ENCODE assay signal across 13 mouse cellular contexts in genomic region chr1:151001868-151002428, GRCm38 (mm10). TPM values are rescaled to one million over a fixed set of nuclear protein-coding genes. Genes with fewer than 3 reads are reported as not detected.
DNase-seq lines count a peak whose midpoint lies in the region; ATAC-seq lines count a peak whose summit lies in the region.
"Had no signal": no experiment of that assay in that cellular context is flagged by ENCODE, and none has a peak within 500 bp of the region (broad histone marks: within the 10 kb centered on the region; RNA-seq: fewer than 3 reads in every experiment).

No protein-coding gene starts in this region.

- no peak for DNase-seq in heart, postnatal 10 days
- DNase-seq in T-cell, adult 2 months (ENCODE audit: low spot score): peak; percentile 64
- DNase-seq in limb, embryonic 10.5 days (ENCODE audit: low spot score): no peak
- DNase-seq in splenic B cell, adult 2 months (ENCODE audit: low read depth, low spot score): peak; percentile 32
- no peak for DNase-seq in cerebellum, adult 11-12 months
- DNase-seq in gastrocnemius, postnatal 14 days: no peak
- no peak for DNase-seq in urinary bladder, postnatal 10 days (ENCODE audit: low spot score)
- DNase-seq: cerebellum, adult 9-11 months had no signal

- WGBS in heart, embryonic 13.5 days: 49% methylated on average over 8 of the region's 8 CpGs
- WGBS in limb, embryonic 10.5 days: 83% methylated on average over 8 of the region's 8 CpGs

- H3K27me3 ChIP-seq in heart, embryonic 13.5 days (replicated peaks): no peaks in the 10 kb centered on the region
- no peaks in the 10 kb centered on the region for H3K27me3 ChIP-seq in limb, embryonic 10.5 days (ENCODE audit: low read depth, poor library complexity, severe bottlenecking)
- no peaks in the 10 kb centered on the region for H3K27me3 ChIP-seq in splenic B cell, adult 2 months (ENCODE audit: control insufficient read depth, insufficient read depth, low read length, poor library complexity, severe bottlenecking)

- H3K4me3 ChIP-seq in heart, embryonic 13.5 days: no peak overlapping the region
- no peak overlapping the region for H3K4me3 ChIP-seq in limb, embryonic 10.5 days

- H3K9ac ChIP-seq in heart, embryonic 13.5 days: no peak overlapping the region

- H3K27ac ChIP-seq in heart, embryonic 13.5 days (replicated peaks): peak overlapping the region; percentile 8
- 0 out of 2 replicates have a peak overlapping the region, but pooled peaks have one; percentile 19 for H3K27ac ChIP-seq in limb, embryonic 10.5 days
- H3K27ac ChIP-seq: hindbrain, postnatal 0 days; kidney, postnatal 0 days; macrophage had no signal

- intact Hi-C loops in heart, postnatal 10 days (cut with DNase I): loop anchor here (5.0 kb wide), 1 partner anchor 180 kb away; no protein-coding TSS in a partner anchor
- intact Hi-C loops in gastrocnemius, postnatal 14 days (cut with DNase I; ENCODE audit: low total_unique reads): loop anchor here (10.0 kb wide), 1 partner anchor 217 kb away; no protein-coding TSS in a partner anchor

- H3K36me3 ChIP-seq in heart, embryonic 13.5 days: no peaks in the 10 kb centered on the region
- no peaks in the 10 kb centered on the region for H3K36me3 ChIP-seq in limb, embryonic 10.5 days
- H3K36me3 ChIP-seq in splenic B cell, adult 2 months (ENCODE audit: control insufficient read depth, insufficient read depth, low read length, poor library complexity, severe bottlenecking): no peaks in the 10 kb centered on the region

- ATAC-seq in heart, embryonic 13.5 days (ENCODE audit: extremely low read depth, insufficient number of reproducible peaks, low FRiP score, low TSS enrichment): no peak
- ATAC-seq: hindbrain, postnatal 0 days had no signal

- no peaks in the 10 kb centered on the region for H3K9me3 ChIP-seq in heart, embryonic 13.5 days
- H3K9me3 ChIP-seq in limb, embryonic 10.5 days (replicated peaks): no peaks in the 10 kb centered on the region

- no peak overlapping the region for H3K4me2 ChIP-seq in heart, embryonic 13.5 days
- H3K4me2 ChIP-seq: heart, embryonic 11.5 days had no signal

- peaks cover 34% of the 10 kb centered on the region for H3K4me1 ChIP-seq in heart, embryonic 13.5 days
- peaks cover 22% of the 10 kb centered on the region for H3K4me1 ChIP-seq in limb, embryonic 10.5 days

RNA-seq across cellular contexts. Expression of gene Hmcn1, which starts 8.7 kb away (rescaled TPM):
- 18.7 and 19.0 TPM in 2 replicates for polyA plus RNA-seq in heart, embryonic 13.5 days (2015; fragmentation: Nextera tagmentation; extraction: Ambion mirVana)
- 10 to 100 TPM; 39.5 to 43.6 TPM for total RNA-seq in heart, postnatal 10 days (2021)
- 10.4 and 14.2 TPM in 2 replicates for polyA plus RNA-seq in limb, embryonic 10.5 days (2016; fragmentation: Nextera tagmentation; extraction: Ambion mirVana)
- total RNA-seq in gastrocnemius, postnatal 14 days (2021): 10 to 100 TPM in 1 of 2 experiments, 1 to 10 TPM in 1; 9.3 to 10.9 TPM
- polyA plus RNA-seq: macrophage had no signal

Comparison
In these comparisons a context has a peak if more than half of its experiments do, and no peak if none do; other contexts are left out.
1. DNase-seq: peak in T-cell, adult 2 months (single experiment) and splenic B cell, adult 2 months (single experiment); none in heart, postnatal 10 days (0 of 2), limb, embryonic 10.5 days (single experiment), cerebellum, adult 11-12 months (single experiment), gastrocnemius, postnatal 14 days (single experiment) and urinary bladder, postnatal 10 days (single experiment).